Mouse (Mus musculus): Measurements from ENCODE around the gene Daam2.

- TF ChIP-seq CTCF (IDR thresholded peaks at IDR 0.05; ENCODE audit: borderline replicate concordance, insufficient read depth, low read length) (no peak), POLR2A (IDR thresholded peaks at IDR 0.05; ENCODE audit: low read depth, low read length) (no peak)
Observed at GRCm38 (mm10) chr17:49450922-49451321, 113.2 kb downstream of the Daam2 start.
